29 mouse cellular contexts compared by ENCODE assay signal in the genomic region with DNA sequence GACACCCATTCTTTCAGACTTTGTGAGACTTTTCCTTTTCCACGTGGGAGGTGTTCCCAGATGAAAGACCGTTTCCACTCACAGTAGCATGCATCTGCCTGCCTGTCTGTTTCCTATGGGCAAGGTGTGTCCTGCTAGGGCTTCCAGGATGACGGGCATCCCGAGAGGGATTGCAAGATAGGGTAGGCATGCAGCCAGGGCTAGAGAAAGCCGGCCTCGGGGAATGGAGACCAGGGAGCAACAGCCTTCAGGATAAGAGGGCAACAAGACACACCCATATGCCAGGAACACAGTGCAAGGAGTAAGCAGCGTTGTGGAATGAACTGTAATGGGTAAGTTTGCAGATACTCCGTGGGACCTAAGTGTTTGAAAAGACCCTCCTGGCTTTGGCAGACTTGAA. TPM values are rescaled to one million over a fixed set of nuclear protein-coding genes. Genes with fewer than 3 reads are reported as not detected.
A peak's percentile ranks its signal among the peaks of the same experiment; 100 is the strongest.
DNase-seq lines count a peak whose midpoint lies in the region; ATAC-seq and TF ChIP-seq lines count a peak whose summit lies in the region.
"Had no signal": no experiment of that assay in that cellular context is flagged by ENCODE, and none has a peak within 500 bp of the region (broad histone marks: within the 10 kb centered on the region; RNA-seq: fewer than 3 reads in every experiment).

No protein-coding gene starts in this region.

- no peak overlapping the region for H3K4me3 ChIP-seq in lung, postnatal 0 days (ENCODE audit: low read depth, low read length)
- H3K4me3 ChIP-seq in lung, adult 2 months (replicated peaks; ENCODE audit: extremely low read depth, low read depth, low read length) = no peak overlapping the region
- H3K4me3 ChIP-seq: embryonic facial prominence, embryonic 13.5 days; embryonic facial prominence, embryonic 15.5 days; erythroblast, embryonic 14.5 days; forebrain, embryonic 10.5 days; forebrain, embryonic 12.5 days had no signal

- intact Hi-C loops in heart, postnatal 14 days (cut with DNase I) = no loop called here

- no peak overlapping the region for H3K4me2 ChIP-seq in lung, postnatal 0 days (replicated peaks; ENCODE audit: low read depth, low read length)
- H3K4me2 ChIP-seq: embryonic facial prominence, embryonic 13.5 days; embryonic facial prominence, embryonic 15.5 days; forebrain, embryonic 12.5 days had no signal

- no peaks in the 10 kb centered on the region for H3K27me3 ChIP-seq in lung, postnatal 0 days (replicated peaks; ENCODE audit: insufficient read depth, low read length)
- H3K27me3 ChIP-seq: CH12.LX; embryonic facial prominence, embryonic 13.5 days; embryonic facial prominence, embryonic 15.5 days; forebrain, embryonic 12.5 days had no signal

- peak; percentile 36 for DNase-seq in heart, postnatal 4 days
- DNase-seq in heart, postnatal 14 days = no peak
- DNase-seq in lung, postnatal 10 days = peak; percentile 24
- no peak for DNase-seq in lung, postnatal 0 days (ENCODE audit: low spot score)
- peak; percentile 26 to 36 for DNase-seq in lung, postnatal 4 days
- no peak for DNase-seq in lung, adult 2 months
- DNase-seq: adrenal gland, adult 2 months; adrenal gland, postnatal 10 days; adrenal gland, postnatal 25 days; B cell, adult 2 months; cerebellum, adult 11 months; cerebellum, adult 18-20 months; cerebellum, adult 8-10 months; cerebellum, adult 9-11 months; cerebellum, postnatal 14 days; cerebellum, postnatal 36 days; embryo, embryonic 11 days had no signal

- no peak for ATAC-seq in lung, postnatal 0 days
- ATAC-seq: activated CD4-positive, CD25-positive, alpha-beta regulatory T cell, adult 4 months; CD4-positive, CD25-positive, alpha-beta regulatory T cell, adult 4 months; forebrain, embryonic 14.5 days; forebrain, embryonic 16.5 days; Patski had no signal

- H3K9ac ChIP-seq in lung, postnatal 0 days (replicated peaks; ENCODE audit: low read depth) = no peak overlapping the region
- H3K9ac ChIP-seq: embryonic facial prominence, embryonic 13.5 days; embryonic facial prominence, embryonic 15.5 days; forebrain, embryonic 12.5 days had no signal

- no peak for TF ChIP-seq POLR2A in lung, adult 2 months (IDR thresholded peaks at IDR 0.05; ENCODE audit: borderline replicate concordance, extremely low read depth, low read depth, low read length)

- WGBS in lung, postnatal 0 days = 44% methylated on average over 8 of the region's 8 CpGs
- WGBS in lung, adult 2 months = 51% methylated on average over 8 of the region's 8 CpGs

- no peak for TF ChIP-seq EP300 in lung, postnatal 0 days (IDR thresholded peaks at IDR 0.05)

- H3K36me3 ChIP-seq in lung, postnatal 0 days (ENCODE audit: insufficient read depth, low read length) = no peaks in the 10 kb centered on the region
- H3K36me3 ChIP-seq: embryonic facial prominence, embryonic 13.5 days; embryonic facial prominence, embryonic 15.5 days; forebrain, embryonic 10.5 days; forebrain, embryonic 12.5 days; G1E had no signal

- no peak overlapping the region for H3K27ac ChIP-seq in lung, postnatal 0 days (ENCODE audit: low read length)
- H3K27ac ChIP-seq: embryonic facial prominence, embryonic 13.5 days; embryonic facial prominence, embryonic 15.5 days; forebrain, embryonic 10.5 days; forebrain, embryonic 12.5 days had no signal

- no peak for TF ChIP-seq CTCF in lung, postnatal 0 days (IDR thresholded peaks at IDR 0.05)
- TF ChIP-seq CTCF in lung, adult 2 months (IDR thresholded peaks at IDR 0.05; ENCODE audit: insufficient read depth, low read length) = no peak

- H3K4me1 ChIP-seq in lung, postnatal 0 days (ENCODE audit: insufficient read depth, low read depth, low read length) = peaks cover 3% of the 10 kb centered on the region; the same call in 1 of the 2 replicates
- no peaks in the 10 kb centered on the region for H3K4me1 ChIP-seq in lung, adult 2 months (ENCODE audit: control insufficient read depth, insufficient read depth, low read length)
- H3K4me1 ChIP-seq: embryonic facial prominence, embryonic 15.5 days; forebrain, embryonic 10.5 days; forebrain, embryonic 12.5 days had no signal

- no peaks in the 10 kb centered on the region for H3K9me3 ChIP-seq in lung, postnatal 0 days (ENCODE audit: low read length)
- H3K9me3 ChIP-seq: embryonic facial prominence, embryonic 13.5 days; embryonic facial prominence, embryonic 15.5 days; forebrain, embryonic 10.5 days; forebrain, embryonic 12.5 days; G1E had no signal

RNA-seq across cellular contexts. Expression of a gene that starts 47.6 kb away (rescaled TPM):
- 100 to 1,000 TPM; 432 to 451 TPM for total RNA-seq in heart, postnatal 4 days (2021)
- total RNA-seq in heart, postnatal 14 days (2021) = 100 to 1,000 TPM; 496 to 513 TPM
- polyA plus RNA-seq in lung, postnatal 0 days (2015; fragmentation: Nextera tagmentation; extraction: Ambion mirVana) = 49.0 and 49.5 TPM in 2 replicates
- 592 and 698 TPM in 2 replicates for polyA plus RNA-seq in lung, adult 2 months (2012; rRNA removed)
- total RNA-seq: G1E had no signal
- polyA plus RNA-seq: G1E, Patski had no signal

RNA-seq across cellular contexts. Expression of a gene that starts 51.5 kb away (rescaled TPM):
- not detected for total RNA-seq in heart, postnatal 4 days (2021)
- not detected for total RNA-seq in heart, postnatal 14 days (2021)
- 0.80 and 1.2 TPM in 2 replicates for polyA plus RNA-seq in lung, postnatal 0 days (2015; fragmentation: Nextera tagmentation; extraction: Ambion mirVana)
- polyA plus RNA-seq in lung, adult 2 months (2012; rRNA removed) = 0.18 and 0.65 TPM in 2 replicates
- total RNA-seq: adrenal gland, adult 2 months; adrenal gland, postnatal 10 days; adrenal gland, postnatal 25 days; CH12.LX; G1E had no signal
- polyA plus RNA-seq: activated CD4-positive, CD25-positive, alpha-beta regulatory T cell, adult 4 months; adrenal gland, adult 2 months; CD4-positive, CD25-positive, alpha-beta regulatory T cell, adult 4 months; erythroblast, embryonic 14.5 days; Patski had no signal

Comparison
In these comparisons a context has a peak if more than half of its experiments do, and no peak if none do; other contexts are left out.
1. DNase-seq: peak in heart, postnatal 4 days (single experiment), lung, postnatal 10 days (single experiment) and lung, postnatal 4 days (2 of 2); none in heart, postnatal 14 days (0 of 2), lung, postnatal 0 days (single experiment) and lung, adult 2 months (single experiment).